Mouse (Mus musculus) erythroblast, adult 5-6 weeks (primary cell): ENCODE data around the gene Eif4ebp2. TPM values are rescaled to one million over a fixed set of nuclear protein-coding genes. Genes with fewer than 3 reads are reported as not detected.

Experiments used
- ATAC-seq: replicated peaks from 2 replicates; pipeline ENCODE4 v1.8.0; 2016; ENCODE audit warnings: moderate number of reproducible peaks, mild to moderate bottlenecking, moderate TSS enrichment, inconsistent platforms; ENCODE audit not compliant: poor library complexity, low FRiP score, severe bottlenecking
- total RNA-seq, 2 experiments: library from RNA; stranded (forward) in 1 of 2; stranded (reverse) in 1 of 2; fragments of 150-400 nt in 1 of 2; fragments of 200-764, 138-1000 nt in 1 of 2; gene quantifications; 2 replicates each; pipeline versions ENCODE4 v1.2.3 to v1.2.4; 2015 to 2017; ENCODE audit warnings: low replicate concordance in 2 of 2

The Eif4ebp2 gene
- total RNA-seq, 2 experiments from 2014 or later: 14.2 to 67.2 TPM

DNA sequence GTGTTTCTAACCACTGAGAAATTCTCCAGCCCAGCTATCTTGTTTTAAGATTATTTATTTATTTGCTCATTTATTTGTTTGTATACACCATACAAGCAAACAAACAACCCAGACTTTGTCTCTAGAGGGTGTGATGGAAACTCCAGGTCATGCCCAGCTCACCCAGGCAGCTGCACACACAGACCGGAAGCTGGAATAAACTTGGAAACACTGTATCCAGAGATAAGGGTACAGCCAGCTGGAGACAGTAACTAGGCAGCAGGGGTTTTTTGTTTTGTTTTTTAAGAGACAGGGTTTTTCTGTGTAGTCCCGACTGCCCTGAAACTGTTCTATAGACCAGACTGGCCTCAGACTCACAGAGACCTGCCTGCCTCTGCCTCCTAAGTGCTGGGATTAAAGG, 62.3 kb downstream of the Eif4ebp2 start:
- ATAC-seq: no peak

DNA sequence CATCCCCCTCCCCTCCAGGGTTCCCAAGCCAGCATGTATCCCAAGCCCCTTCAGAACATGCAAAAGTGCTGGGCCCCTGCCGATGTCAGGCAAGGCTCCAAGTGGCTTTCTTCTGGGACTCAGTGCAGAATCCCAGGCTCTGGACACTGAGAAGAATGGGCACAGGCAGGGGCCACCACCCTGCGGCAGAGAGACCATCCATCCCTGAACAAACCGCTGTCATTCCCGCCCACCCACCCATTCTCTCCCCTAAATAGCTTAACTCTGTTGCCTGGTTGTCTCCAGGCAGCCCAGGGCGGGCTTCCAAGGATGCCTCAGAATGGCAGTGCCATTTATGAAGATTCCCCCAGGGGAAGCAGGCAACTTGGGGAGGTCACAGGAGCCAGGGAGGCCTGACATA, 63.4 kb downstream of the Eif4ebp2 start:
- ATAC-seq: no peak

DNA sequence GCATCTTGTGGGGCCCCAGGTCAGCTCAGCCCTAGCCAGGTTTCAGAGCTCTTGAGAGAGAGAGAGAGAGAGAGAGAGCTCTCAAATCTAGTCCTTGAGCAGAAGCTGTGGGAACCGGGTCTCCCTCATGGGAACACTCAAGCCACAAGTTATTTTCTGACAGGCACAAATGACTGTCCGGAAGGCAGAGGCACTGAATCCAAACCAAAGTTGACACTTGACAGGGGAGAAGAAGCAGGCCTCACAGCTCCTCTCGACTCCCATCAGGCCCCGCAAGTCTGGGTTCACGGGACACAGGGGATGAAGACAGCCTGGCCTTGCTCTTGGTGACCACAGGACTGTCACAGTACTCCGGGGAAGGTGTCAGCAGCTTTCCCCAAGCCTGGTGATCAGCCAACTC, 66.2 kb downstream of the Eif4ebp2 start:
- no peak for ATAC-seq

DNA sequence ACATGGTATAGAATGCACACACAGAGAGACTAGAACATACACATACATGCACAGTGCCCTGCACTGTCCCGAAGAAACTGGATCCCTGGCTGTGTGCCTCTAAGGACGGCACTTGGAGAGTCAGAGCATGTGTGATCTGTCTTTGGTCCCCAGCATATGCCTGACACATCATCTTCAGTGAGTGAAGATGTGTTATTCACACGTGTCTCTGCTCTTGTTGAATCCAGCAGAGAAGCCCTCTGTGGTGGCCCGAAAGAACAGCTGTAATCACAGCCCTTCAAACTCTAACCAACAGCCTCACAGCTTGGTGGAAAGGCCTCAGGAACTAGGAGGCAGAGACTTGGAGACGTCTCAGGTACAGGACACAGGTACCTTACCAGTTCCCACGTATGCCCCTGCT, 67.3 kb downstream of the Eif4ebp2 start:
- no peak for ATAC-seq

DNA sequence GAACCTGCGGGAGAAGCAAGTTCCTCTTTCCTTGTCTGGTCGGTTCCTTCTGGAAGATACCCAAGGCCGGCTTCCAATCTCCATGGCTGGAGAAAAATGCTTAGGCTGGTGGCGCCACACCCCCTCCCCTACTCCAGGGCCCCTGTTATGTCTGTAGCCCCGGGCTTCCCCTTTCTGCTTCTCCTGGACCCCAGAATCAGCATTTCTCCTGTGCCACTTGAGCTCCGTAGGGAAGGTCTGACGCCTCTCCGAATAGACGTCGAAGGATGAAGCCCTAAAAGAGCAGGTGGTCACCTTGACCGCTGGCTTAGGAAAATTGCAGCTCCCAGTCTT, 68.8 kb downstream of the Eif4ebp2 start:
- no peak for ATAC-seq

DNA sequence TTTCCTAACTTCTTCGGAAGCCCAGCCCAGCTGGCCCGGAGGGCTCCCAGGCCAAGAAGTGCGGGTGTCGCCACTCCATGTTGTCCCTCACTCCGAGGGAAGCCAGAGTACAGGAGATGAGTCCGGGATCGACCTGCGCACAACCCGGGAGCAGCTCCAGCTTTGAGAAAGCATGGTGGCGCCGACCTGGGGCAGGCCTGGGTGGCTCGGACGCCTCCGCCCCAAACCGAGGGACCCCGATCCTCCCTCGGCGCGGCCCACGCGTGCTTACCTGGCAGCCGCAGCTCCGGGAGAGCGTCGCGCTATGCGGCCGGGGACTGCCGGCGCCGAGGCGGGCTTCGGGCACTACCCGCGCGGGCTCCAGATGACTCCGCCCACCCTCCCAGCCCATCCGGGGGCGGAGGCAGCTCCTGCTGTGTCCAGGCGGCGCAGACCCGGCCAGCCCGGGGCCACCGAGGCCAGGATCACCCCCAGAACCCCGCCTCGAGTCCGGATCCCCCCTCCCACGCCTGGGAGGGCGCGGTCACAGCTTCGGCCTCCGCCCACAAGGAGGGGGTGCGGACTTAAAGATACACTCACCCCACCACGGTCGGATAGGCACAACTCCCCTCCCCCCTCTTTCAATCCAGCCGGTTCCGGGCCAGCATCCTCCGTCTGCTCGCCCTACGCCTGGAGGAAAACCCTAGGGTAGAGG, 69.3 kb downstream of the Eif4ebp2 start, which contains the start of gene Pald1:
Gene Pald1, minus strand, starts transcription at position 510 of the 694 bp plus-strand sequence.
- ATAC-seq: no peak

DNA sequence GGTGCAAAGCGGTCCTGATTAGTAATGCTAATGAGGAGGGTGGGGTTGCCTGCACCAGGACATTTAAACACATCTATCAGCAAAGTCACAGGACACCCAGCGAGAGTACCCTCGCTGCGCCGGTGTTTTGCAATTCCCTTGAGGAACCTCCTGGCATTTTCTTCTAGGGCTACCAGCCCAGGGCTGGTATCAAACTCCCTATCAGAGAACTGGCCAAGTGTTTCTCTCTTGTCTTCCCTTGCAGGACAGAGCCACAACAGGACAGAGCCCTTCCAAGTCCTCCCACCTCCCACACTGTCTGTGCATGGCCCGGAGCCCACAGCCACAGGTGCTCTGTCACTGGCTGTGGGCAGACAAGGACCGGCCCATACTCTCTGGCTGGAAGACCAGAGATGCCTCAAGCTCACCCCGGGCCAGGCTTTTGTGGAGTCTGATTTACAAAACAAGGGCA, 70.2 kb downstream of the Eif4ebp2 start:
- ATAC-seq: no peak

DNA sequence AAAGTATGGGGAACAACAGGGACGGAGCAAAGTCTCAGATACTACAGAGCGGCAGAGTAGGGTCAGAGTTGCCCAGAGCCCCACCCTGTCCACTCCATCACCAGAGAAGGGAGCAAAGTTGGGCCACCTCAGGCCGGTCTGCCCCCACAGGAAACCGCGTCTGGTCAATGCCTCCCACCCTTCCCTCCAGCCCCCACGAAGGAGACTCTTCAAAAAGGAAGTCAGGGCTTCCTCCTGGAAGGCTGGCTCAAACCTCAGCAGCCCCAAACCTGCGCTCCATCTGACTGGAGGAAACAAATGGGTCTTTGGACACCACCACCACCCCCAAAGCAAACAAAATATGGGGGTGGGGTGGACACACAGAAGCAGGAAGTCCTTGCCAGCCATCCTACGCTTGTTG, 70.6 kb downstream of the Eif4ebp2 start:
- ATAC-seq: no peak

DNA sequence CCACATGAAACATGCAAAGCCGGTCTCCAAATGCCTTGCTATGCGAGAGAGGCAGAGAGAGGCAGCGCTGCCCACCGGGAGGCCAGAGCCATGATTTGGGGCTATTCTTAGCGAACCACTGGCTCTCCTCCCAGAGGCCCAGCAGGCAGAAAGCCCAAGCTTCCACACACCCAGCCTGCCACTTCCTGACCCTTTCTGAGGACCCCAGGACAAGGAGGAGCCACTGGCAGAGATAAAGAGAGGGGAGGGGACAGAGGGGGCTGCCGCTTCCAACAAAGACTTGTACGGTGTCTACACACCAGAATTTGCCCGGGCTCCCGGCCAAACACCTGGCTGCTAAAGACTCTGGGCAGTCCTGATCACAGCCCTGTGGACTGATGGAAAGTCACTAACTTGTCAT, 72.3 kb downstream of the Eif4ebp2 start:
- ATAC-seq: no peak

DNA sequence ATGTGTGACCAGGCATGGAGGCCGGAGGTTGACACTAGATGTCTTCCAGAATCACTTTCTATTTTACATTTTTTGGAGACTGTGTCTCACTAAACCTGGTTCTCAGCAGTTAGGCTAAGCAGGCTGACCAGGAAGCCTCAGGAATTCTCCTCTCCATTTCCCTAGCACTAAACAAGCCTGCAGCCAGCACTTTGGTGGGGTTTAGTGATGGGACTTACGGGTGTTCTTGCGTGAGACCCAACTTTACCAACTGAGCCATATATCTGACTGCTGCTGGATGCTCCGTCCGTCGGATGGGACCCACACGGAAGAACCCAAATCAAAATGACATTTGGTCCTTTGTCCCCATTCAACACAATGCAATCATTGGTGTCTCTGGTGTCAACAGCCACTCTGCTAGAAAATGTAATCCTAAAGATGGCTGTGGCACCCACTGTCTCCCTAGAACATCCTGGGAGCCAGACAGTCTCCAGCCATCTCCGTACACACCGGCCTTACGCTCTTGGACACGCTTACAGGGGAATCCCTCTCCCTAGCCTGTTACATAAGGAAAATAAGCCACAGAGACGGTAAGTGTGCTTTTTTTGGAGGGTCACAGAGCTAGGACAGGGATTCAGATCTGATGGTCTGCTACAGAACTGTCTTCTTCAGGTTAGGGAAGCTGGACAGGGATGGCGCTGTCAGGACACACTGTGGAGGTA, 73.0 kb downstream of the Eif4ebp2 start:
- ATAC-seq: no peak

DNA sequence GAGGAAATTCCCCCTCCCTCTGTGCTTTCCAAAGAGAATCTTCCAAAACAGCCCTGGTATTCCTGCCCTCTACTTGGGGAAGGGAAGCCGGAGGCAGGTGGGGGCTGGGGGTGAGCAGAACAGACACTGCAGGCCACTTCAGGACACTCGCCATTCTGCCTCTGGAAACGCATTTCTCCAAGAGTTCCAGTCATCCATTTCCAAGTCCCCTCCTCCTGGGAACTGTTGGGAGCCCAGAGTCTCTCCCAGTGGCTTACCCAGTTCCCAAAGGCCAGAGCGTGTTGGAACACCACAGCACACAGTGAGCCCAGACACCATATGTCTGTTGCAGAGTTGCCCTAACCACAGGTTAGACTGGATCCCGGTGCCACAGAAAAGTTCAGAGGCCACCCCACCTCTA, 73.8 kb downstream of the Eif4ebp2 start:
- ATAC-seq: no peak

Other genes starting within 250 kb of the Eif4ebp2 start
- 0.21 TPM in 1 of 2 replicates, not detected in the other for gene Adamts14, start 179.2 kb downstream of the Eif4ebp2 start, total RNA-seq (2015; ENCODE audit: low replicate concordance)
- gene Adamts14, start 179.2 kb downstream of the Eif4ebp2 start, total RNA-seq (2017; ENCODE audit: low replicate concordance): not detected in 2 replicates
- gene Prf1, start 154.8 kb downstream of the Eif4ebp2 start, total RNA-seq (2015; ENCODE audit: low replicate concordance): not detected in 2 replicates
- not detected in 2 replicates for gene Prf1, start 154.8 kb downstream of the Eif4ebp2 start, total RNA-seq (2017; ENCODE audit: low replicate concordance)
- gene Pald1, start 69.1 kb downstream of the Eif4ebp2 start, total RNA-seq (2015; ENCODE audit: low replicate concordance): not detected in 2 replicates
- gene Pald1, start 69.1 kb downstream of the Eif4ebp2 start, total RNA-seq (2017; ENCODE audit: low replicate concordance): not detected in 2 replicates
- not detected in 2 replicates for gene Nodal, start 34.7 kb downstream of the Eif4ebp2 start, total RNA-seq (2015; ENCODE audit: low replicate concordance)
- not detected in 2 replicates for gene Nodal, start 34.7 kb downstream of the Eif4ebp2 start, total RNA-seq (2017; ENCODE audit: low replicate concordance)
- gene Lrrc20, start 23.1 kb upstream of the Eif4ebp2 start, total RNA-seq (2015; ENCODE audit: low replicate concordance): 1.3 and 2.1 TPM in 2 replicates
- gene Lrrc20, start 23.1 kb upstream of the Eif4ebp2 start, total RNA-seq (2017; ENCODE audit: low replicate concordance): 0.70 and 3.2 TPM in 2 replicates
- not detected in 2 replicates for gene Npffr1, start 142.8 kb upstream of the Eif4ebp2 start, total RNA-seq (2015; ENCODE audit: low replicate concordance)
- not detected in 2 replicates for gene Npffr1, start 142.8 kb upstream of the Eif4ebp2 start, total RNA-seq (2017; ENCODE audit: low replicate concordance)
- 14.4 and 18.1 TPM in 2 replicates for gene Ppa1, start 195.9 kb upstream of the Eif4ebp2 start, total RNA-seq (2015; ENCODE audit: low replicate concordance)
- gene Ppa1, start 195.9 kb upstream of the Eif4ebp2 start, total RNA-seq (2017; ENCODE audit: low replicate concordance): 19.2 and 22.2 TPM in 2 replicates
- 37.6 and 50.5 TPM in 2 replicates for gene Sar1a, start 227.6 kb upstream of the Eif4ebp2 start, total RNA-seq (2015; ENCODE audit: low replicate concordance)
- 26.9 and 32.6 TPM in 2 replicates for gene Sar1a, start 227.6 kb upstream of the Eif4ebp2 start, total RNA-seq (2017; ENCODE audit: low replicate concordance)
- gene Tysnd1, start 242.9 kb upstream of the Eif4ebp2 start, total RNA-seq (2015; ENCODE audit: low replicate concordance): 0.58 and 7.1 TPM in 2 replicates
- gene Tysnd1, start 242.9 kb upstream of the Eif4ebp2 start, total RNA-seq (2017; ENCODE audit: low replicate concordance): 3.2 and 8.8 TPM in 2 replicates